Mouse (Mus musculus): ENCODE measurements around the gene Tex9.

DNA sequence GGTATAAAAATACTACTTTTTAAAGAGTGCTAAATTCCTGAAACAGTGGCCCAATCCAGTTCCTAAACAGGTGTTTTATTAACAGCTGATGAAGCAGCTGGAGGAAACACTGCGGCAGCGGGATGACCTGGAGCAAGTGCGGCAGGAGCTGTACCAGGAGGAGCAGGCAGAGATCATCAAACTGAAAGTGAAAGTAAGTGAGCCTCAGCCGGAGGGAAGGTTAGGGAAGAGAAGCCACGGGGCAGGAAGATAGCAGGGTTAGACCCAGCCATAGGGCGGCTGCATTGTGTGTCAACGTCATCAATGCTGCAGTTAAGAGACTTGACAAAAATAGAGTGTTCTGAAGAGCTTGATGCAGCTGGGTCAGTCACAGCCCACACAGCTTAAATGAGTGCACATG, 42.6 kb downstream of the Tex9 start:
- no peak for TF ChIP-seq POLR2A (IDR thresholded peaks at IDR 0.05; ENCODE audit: extremely low read depth, insufficient read depth, low read length)
- TF ChIP-seq CTCF (IDR thresholded peaks at IDR 0.05; ENCODE audit: extremely low read depth, insufficient read depth, low read length) = no peak
